Mouse (Mus musculus) adrenal gland, postnatal 36 days (tissue): ENCODE measurements around the gene Them7. TPM values are rescaled to one million over a fixed set of nuclear protein-coding genes. Genes with fewer than 3 reads are reported as not detected.

Experiments used
- DNase-seq, 2 experiments: peaks; one replicate each; pipeline ENCODE4 v3.0.0; 2021; ENCODE audit warnings: mixed read lengths in 1 of 2
- total RNA-seq, 2 experiments: library from RNA; stranded (reverse); gene quantifications; 2 replicates each; pipeline ENCODE4 v1.2.3; 2021

Gene Them7
- total RNA-seq, 2 experiments from 2014 or later, result 0.43 to 0.66 TPM

DNA sequence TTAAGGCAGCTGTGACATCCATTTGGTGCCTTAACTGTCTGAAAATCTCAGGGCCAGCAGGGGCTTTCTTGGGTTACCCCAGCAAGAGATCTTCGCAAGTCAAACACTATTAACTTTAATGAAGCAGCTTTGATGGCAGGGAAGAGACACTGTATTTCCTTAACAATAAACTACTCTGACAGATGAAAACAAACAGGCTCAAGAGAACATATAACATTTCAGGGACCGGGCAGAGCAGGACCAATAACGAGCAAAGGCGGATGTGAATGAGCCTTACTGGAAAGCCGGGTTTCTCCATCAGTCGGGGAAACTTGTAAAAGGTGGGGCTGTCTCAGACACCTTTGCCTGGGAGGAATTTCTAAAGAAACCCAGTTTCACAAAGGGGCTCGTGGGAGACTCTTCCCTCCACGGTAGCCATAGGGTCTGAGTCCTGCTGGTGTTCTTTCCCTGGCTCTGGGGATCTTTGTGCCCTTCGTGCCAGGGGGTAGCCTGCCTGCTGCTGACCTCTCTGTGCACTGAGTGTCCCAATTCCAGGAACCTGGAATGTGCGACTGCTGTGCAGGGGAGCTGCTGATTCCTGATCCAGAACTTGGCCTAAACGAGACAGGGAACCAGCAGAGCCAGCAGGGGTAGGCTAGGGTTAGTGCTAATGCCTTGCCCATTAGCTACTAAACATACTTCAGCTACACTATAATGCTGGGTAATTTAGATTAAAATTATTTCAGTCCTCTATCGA is 11.4 kb downstream of the Them7 start:
- no peak for DNase-seq

DNA sequence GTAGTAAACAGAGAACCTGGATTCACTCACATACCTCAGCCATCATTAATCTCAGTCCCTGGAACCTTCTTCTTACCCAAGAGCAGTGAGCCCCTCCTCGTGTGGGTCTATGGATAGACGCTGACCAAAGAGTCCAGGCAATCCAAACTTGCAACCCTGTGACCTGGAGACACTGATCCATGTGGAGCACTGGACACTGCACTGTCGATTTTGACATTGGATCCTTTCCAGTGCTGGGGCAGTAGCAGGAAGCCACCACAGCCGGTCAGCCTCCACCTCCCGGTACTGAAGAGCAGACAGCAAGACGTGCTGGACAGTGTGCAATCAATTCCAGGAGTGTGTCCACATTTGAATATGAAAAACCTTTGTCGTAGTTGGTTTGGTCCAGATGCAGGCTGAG is 13.3 kb downstream of the Them7 start:
- peak in 1 of 2 experiments; percentile 12 for DNase-seq

DNA sequence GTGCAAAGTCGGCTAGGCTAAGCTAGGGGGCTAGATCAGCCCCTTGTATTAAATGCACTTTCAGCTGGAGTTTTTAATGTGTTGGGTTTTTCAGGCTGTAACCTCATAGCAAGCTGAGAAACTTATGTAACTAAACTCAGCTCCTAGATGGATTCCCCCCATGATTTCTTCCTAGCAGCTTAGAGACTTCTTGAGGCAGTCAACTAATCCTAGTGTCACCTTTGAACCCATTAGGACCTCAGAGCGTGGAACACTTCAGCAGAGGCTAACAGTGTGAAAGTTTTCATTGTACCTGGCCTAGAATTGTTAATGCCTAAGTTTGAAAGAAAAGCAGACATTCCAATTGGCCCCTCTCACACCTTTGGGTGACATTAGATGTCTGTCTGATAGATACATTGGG is 13.7 kb downstream of the Them7 start:
- DNase-seq, result no peak

DNA sequence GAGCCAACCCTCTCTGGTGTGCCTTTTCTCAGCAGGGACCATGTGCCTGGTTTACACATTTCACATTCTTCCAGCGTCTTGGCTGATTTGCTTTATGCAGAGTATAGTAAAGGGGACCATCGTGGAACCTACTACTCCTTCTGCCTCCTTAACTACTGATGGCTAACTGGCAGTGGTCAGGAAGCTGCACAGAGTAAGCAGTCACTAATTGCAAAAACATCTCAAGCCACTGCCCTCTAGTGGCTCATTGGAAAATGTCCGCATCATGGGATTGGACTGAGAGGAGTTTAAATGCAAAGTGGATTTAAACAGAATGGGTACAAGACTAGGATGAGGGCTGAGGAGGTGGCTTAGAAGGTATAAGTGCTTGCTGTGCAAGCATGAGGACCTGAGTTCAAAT is 14.7 kb downstream of the Them7 start:
- DNase-seq, result peak; percentile 8 to 30

DNA sequence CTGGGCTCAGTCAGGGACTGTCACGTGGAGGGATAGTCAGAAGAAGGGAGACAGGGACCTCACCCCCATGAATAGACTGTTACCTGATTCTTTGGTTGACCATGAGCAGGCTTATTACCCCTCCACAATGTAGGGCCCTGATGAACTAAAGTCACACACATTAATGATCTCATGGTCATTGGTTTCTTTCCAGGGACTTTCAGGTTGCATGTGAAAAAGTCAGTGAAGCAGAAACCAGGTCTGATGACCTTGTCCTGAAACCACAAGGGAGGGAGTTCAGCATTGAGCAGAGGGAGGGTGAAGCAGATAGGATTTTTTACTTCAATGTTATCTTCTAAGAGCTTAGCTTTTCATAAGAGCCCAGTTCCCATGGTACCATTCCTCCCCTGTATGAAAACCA is 16.5 kb downstream of the Them7 start:
- no peak for DNase-seq

DNA sequence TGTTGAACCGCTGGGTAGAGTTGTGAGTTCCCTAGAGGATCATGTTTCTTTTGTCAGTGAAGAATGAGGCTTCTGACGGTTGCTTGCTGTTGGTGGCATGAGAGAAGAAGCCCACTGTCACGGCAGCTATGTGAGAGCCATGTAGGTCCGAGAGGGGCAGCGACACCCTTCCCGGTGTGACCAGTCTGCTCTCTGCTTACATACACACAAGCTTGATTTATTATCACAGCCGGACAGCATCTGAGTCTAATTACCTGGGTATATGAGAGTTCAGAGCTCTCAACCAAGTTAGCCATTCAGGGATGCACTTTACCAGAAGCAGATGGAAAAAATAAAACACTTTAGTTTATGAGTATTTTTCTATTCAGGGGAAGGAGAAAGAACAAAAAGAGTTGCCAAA is 18.8 kb downstream of the Them7 start:
- no peak for DNase-seq

DNA sequence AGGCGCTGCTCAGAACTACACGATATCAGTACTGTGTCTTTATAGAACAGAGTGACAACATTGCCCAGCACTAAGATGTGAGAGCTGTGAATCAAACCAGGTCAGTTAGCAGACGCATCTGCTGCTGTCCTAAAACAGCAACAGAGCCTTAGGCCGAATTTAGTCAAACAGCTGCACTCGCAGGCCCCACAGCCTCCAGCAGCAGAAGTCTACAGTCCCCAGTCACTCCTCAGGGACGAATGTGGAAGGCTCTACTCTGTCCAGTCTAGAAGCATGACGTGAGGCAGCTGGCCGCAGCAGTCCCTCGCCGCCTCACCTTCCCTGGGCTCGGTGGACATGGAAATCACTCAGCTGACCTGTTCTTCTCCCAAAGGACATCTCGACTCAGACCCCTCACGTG is 20.6 kb downstream of the Them7 start:
- no peak for DNase-seq

DNA sequence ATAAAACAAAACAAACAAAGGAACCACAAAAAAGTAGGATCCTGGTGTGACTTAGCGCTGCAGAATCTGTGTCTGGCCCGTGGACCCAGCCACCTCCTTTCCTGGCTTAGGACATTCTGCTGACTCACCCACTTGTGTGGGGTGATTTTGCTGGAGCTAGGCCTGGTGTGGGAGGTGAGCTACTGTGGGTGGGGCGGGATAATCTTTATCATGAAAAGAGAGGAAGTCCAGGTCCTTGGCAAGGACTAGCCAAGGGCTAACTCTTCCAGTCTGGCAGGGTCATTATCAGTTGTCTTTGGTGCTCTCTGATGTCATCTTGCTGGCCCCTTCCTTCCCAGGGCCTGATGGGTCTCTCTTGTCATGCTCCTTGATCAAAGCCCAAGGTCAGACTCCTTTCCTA is 27.9 kb downstream of the Them7 start:
- DNase-seq, result no peak

DNA sequence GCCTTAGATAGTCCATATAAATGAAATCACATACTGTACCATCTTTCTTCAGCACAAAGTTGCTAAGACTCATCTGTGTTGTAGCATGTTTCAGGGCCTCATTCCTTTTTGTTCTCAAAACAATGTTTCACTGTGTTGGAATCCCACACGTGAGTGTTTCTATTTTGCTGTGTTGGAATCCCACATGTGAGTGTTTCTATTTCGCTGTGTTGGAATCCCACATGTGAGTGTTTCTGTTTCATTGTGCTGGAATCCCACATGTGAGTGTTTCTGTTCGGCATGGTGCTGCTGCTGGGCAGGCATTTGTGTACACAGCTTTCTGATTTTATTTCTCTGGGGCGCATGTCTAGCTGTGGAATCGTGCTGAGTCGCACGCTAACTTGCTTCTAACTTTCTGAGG is 28.7 kb downstream of the Them7 start:
- DNase-seq, result no peak

DNA sequence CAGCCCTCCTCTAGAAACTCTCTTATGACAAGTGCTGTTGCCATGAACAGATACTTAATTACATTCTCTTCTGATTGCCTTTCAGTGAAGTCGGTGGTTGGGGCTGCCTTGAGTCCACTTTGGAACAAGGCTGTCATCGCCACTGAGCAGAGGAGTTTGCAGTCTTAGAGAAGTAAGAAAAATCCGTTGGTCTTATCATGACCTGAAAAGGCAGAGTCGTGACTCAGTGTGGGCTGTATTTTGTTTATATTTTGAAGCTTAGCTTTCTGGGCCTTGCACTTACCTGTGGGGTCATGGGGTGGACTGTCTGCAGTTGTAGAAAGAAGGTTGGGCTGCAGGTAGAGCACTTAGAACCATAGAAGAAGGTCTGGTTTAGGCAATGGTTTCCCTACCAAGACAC is 31.3 kb downstream of the Them7 start:
- no peak for DNase-seq

DNA sequence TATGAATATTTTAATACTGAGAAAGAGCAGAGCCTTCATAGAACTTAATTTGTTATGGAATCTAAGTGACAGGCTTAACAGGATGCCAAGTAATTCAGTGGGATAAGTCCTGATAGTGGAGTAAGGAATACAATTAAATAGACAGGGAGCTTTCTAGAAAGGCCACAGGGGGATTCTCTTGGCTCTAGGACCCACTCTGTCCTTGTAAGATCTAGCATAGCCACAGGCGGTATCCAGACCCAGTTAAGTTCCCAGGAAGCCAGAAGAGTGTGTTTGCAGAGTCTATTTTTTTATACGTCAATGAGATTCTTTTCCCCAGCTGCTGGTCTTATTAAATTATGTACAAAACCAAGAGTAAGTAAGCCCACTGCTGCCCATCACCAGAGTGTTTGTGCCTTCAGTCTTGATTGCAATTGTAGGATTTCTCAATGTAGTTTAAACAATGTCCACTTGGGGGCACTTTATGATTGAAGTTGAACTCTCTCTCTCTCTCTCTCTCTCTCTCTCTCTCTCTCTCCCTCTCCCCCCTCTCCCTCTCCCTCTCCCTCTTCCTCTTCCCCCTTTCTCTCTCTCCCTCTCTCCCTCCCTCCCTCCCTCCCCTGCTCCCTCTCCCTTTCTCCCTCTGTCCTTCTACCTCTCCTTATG is 32.4 kb downstream of the Them7 start:
- DNase-seq, result no peak

DNA sequence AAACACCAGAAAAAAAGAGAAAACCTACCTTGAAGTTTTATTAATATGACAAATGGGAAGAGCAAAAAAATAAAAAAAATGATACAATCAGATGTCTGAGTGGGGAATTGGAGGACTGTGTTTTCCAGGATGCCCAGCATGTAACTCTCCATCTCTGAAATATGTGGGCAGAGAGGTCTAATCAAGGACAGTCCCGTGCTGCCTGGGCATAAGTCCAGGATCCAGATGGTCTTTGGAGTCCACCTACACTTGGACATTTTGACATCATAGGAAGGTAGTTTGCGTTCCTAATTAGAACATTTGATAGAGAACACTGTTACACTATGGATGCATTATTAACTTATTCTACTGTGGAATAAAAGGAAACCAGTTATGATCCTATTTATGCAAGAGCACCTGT is 33.3 kb downstream of the Them7 start:
- DNase-seq, result no peak

DNA sequence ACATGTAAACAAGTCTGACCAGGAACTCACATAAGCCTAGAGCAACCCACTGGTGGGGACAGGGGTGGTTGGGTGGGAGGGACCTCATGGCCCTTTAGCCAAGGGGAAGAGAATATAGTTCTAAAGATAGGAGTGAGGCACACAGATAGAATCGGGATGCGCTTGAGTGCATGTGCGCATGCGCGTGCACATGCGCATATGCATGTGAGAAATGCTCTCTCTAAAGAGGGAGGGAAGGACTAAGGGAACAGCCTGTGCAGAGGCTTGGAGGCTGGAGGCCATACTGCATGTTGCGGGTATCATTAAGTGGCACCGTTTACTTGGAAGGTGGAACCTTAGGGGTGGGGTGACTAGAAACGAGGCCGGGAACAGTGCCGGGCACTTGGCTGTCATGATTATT is 37.2 kb downstream of the Them7 start:
- no peak for DNase-seq

DNA sequence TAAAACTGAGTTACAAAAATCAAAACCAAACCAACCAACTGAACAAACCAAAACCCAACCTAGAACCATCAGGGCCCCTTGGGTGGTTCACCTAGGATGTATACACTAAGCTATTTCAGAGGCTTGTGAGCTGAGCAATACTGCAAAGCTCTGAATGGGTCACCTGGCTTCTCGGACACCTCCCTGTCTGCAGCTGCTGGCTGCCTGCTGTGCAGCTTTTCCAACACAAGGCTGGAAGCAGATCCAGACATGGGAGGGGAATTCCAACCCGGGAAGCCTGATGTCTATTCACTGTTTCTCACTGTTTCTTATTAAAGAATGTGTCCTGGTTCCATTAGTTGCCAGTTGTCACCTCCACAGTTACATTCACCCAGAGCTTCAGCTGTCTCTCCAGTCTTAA is 39.1 kb downstream of the Them7 start:
- DNase-seq, result no peak

DNA sequence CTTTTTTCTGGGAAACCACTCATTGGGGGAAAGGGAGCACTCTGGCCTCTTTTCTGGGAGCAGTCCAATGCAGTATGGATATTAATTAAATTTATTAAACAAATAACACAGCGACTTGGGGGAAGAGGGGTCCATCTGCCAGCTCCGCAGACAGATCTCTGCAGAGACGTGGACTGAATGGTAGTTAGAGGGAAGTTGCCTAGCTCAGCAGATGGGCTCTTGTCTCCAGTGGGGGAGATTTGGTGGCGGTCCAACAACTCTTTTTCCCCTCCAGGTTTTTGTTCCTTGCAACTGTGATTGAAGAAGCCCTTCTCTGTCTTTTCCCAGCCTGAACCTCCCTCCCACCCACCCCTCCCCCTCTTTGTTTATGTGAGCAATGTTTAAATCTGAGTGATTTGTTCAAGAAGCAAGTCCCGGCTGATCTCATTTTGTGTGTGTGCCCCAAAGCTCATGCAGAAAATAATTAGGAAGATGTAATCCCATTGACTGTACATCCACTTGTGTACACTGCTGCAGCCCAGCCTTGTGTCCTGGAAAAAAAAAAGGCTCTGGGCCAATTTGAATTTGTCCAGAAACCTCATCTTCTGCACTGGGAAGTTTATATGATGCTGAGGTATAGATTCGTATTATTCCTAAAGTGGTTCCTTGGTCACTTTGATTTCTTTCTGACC is 58.4 kb downstream of the Them7 start:
- no peak for DNase-seq

DNA sequence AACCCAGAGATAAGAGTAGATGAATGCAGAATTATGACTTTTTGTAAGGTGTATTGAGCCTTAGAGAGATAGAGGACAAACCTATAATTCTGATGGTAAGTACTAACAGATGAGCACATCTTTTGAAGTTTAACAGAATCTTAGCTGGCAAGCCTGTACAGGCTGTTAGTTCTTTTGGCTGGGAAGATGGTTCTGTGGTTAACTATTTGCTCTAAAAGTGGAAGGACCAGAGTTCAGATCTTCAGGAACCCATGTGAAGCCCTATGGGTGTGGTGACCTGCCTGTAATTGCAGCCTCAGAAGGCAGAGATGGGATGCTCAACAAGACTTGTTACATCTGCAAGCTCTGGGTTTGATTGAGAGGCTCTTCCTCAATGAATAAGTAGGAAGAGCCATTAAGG is 59.7 kb downstream of the Them7 start:
- DNase-seq, result no peak

DNA sequence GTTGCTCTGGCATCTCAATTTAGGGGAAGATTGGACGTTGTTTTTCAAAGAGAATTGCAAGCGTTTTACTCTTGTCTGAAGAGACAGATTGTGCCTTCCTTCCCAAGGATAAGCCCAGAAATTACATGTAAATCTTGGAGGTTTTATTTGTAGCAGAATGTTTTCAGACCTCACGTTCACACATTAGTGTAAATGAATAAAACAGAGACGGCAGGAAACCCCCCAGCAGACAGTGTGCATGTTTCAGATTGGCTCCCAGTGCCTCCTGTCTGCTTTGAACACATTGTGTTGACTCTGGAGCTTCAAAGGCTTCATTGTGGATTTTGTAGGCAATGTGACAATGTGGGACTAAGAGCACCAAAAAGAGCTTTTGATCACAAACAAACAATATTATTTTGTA is 60.7 kb downstream of the Them7 start:
- no peak for DNase-seq

DNA sequence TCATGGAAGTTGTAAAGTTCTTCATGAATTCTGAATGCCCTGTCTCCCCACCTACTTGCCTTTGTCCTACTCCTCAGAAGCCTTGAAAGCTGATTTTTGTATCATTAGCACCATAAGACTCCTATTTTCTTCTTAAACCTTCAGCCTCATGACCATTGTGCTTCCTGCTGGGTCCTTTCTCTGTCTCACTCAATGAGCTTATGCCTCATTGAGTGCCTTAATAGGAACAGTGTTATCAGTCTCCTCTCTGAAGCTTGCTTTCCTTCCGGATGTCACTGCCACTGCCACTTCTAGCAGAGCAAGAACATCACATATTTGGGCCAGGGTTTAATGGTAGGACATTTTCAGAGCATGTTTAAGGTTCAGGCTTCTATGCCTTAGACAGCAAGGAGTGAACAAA is 71.7 kb downstream of the Them7 start:
- no peak for DNase-seq

DNA sequence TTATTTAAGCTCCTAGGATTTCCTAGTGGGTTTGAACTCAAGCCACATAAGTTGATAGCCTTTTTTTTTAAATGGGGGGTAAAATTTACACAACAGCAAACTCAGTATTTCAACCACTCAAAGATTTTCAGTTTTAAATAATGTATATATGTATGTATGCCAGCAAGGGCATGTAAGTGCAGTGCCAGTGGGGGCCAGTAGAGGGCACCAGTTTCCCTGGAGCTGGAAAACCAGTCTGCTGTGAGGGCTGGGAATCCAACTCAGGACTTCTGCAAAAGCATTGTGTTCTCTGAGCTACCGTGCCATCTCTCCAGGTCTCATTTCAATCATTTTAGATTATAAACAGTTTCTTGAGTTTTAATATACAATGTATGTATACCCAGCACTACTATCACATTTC is 74.8 kb downstream of the Them7 start:
- DNase-seq, result peak in 1 of 2 experiments; percentile 7

DNA sequence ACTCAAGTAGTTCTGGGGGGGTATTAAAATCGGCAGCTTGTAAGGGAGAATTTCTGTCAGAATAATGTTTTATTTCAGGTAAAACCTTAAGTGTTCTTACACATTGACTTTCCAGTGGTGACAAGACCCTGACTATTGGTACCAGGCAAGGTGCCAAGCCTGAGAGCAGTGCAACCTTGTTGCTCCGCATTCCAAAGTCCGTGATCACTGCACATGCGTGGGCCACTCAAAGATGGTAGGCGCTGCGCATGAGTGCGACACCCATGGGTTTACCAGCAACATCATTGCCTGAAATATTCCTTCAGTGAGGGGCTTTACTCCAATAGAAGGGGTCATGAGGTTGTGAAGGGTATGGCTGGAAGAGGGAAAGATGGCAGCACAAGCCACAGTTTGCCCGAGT is 77.0 kb downstream of the Them7 start:
- DNase-seq, result no peak

DNA sequence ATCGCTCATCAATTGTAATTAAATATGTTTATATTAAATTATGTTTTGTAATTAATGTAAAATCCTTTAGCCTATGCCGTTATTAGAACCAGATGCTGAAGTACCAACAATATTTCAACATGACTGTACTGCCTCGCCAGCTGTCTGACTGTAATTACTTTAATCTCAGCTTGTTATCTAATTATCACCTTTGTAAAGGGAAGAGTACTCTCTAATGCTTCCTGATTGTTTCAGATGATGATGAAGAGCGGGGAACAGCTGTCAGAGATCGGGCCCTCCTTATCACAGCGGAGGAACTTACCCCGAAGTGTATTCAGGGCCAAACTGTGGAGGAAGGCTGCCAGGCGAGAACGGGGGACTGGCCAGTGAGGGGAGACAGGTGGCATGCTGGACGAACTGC is 77.4 kb downstream of the Them7 start:
- no peak for DNase-seq

DNA sequence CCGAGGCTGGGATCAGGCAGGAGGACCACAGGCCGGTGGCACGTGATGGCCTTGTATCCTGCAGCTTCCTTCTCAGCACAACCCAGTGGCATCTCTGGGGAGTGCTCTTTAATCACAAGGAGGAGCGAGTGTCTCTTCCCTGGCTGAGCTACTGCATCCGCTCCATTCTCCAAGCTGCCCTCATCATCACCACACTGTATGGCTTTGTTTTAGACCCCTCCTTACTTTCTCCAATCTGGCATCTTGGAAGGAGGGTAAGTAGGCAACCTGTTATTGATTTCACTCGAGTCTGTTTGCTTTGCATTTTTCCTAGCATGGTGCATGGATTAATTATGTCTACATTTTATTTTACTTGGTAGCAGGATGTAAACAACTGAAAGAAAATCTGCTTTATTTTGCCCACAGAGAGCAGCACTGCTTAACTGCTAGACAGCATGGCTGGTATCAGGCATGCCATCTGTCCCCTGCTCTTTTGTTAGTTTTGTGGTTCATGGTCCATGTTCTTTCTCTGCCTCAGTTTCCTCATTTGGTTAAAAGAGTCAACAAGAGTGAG is 79.9 kb downstream of the Them7 start:
- DNase-seq, result no peak

DNA sequence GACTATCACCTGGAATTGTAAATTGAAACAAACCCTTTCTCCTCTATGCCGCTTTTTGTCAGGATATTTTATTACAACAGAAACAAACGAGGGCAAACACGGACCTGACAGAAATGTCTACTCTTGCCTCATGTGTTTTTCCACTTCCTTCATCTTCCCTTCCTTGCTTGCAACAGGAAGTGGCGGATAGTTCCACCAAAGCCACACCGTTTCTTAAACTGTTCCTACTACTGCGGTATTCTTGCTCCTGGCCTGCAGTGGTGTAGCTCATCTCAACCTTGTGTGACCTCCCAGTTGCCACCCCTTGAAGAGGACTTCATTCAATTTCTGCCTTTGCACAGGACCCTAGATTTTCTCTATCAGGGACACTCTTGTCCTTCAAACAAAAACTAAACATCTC is 81.8 kb downstream of the Them7 start:
- no peak for DNase-seq
